Mouse (Mus musculus): Measurements from ENCODE around the gene Jun. TPM values are rescaled to one million over a fixed set of nuclear protein-coding genes. Genes with fewer than 3 reads are reported as not detected.

The Jun gene
- polyA plus RNA-seq, 2 experiments from 2014 or later = 7.2 to 16.4 TPM

DNA sequence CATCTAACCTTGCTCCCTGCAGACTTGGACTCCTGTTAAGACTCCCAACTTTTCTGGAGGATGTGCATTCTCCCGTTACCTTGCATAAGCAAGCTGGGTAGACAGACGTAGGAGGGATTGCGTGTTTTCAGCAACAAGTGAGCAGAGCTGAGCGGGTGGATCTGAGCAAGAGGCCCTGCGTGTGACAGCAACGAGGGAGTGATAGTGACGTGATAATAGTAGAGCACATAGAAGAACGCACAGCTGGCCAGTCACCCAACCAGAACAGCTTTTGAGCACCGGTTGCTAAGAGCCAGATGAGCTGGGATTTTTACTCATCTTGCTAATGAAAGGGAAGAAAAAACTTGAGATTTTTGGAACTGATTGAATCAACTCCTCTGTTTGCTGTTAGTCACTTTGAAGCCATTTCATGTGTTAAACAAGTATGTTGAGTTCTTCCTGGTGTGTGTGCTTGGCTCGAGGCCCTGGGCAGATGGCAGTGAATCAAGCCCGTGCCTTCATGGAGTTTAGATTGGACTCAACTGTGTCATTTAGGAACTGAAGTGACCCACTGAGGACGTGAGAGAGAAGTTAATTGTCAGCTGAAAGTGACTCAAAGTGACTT is 28.6 kb downstream of the Jun start:
- no peak for ATAC-seq

DNA sequence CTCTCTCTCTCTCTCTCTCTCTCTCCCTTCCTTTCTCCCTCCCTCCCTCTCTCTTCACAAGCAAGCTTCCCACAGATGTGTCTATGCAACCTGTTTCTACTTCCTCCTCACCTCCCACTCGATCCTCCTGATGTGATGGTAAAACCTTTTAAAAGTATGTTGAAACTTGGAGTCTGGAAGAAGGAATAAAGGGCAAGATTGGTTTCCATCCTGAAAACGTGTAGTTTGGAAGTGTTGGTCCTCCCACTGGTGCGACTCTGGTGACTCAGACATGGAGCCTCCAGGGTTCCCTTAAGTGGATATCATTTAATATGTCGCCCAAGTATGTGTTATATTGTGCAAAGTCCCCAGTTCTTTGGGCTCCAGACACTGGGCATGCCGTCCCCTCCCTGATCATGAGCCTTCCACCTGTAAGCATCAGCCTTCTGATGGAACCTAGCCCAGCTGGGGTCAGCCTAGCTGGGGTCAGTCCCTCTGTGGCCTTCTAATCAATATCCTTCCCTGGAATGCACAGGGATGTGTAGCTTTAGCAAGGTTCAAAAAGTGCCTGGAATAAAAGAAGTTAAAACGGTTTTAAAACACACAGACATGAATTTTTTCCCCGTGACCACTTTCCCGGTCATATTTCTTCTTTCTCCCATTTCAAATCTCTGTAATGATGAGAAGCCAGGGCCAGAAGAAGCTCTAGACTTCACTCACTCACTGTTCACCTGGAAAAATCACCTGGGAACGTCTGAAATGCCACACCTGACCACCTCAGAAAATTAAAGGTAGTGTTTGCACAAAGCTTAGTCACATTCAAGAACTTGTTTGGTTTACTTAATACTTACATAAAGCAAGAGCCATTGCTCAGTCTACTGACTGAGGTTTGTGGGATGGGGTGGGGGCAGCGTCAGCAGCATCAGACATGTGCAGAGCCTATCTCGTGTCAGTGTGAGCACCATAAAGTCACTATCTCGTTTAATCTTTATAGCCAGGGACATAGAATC is 30.1 kb downstream of the Jun start:
- ATAC-seq = no peak

DNA sequence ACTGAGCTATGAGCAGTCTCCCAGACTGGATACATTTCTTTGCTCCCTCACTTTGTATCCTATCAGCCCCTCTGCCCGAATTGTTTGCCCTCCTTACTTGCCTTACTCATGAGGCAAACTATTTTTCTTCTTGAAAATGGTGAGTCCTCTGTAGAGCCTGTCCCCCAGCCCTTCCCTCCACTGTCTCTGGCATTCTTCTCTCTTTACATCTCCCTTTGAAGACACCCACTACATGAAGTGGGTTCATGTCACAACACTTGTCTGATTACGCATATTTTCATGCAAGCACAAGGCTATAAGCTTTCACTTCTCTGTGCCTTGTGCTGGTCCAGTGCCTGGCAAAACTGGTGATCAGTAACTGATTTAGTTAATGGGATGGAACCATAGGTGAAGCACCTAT is 31.8 kb downstream of the Jun start:
- no peak for ATAC-seq

DNA sequence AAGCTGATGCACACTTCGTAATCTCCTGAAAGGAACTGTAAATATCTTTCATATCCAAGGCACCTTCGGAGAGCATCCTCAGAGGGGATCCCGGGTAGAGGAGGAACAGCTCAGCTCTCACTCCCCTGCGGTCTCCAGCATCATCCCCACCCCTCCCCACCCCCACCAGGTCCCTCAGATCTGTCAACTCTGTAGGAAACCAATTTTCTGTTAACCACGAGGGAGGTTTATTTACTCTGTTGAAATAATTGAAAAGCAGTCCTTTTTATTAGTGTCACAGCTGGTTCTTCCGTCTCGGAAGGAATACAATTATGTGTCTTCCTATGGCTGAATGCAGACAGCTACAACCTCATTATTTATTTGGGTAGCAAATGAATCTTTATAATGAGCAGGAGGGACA is 33.8 kb downstream of the Jun start:
- ATAC-seq = no peak

DNA sequence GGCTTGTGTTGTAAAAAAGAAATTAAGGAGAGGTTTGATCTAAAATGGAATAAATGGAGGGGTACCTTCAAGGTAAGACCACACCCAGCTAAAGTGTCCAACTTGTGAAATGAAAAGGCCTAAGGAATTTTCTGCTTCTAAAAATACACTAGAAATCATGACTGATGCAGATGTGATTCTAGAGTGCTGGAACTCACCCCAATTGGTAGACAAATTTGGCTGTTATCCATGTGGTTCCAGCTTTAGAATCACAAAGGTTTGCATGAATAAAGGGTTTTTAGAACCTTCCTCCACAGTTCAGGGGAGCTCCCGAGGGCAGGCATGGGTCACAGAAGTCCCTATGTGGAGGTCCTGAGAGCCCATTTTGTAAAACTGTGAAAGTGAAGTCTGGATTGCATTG is 39.3 kb downstream of the Jun start:
- no peak for ATAC-seq

DNA sequence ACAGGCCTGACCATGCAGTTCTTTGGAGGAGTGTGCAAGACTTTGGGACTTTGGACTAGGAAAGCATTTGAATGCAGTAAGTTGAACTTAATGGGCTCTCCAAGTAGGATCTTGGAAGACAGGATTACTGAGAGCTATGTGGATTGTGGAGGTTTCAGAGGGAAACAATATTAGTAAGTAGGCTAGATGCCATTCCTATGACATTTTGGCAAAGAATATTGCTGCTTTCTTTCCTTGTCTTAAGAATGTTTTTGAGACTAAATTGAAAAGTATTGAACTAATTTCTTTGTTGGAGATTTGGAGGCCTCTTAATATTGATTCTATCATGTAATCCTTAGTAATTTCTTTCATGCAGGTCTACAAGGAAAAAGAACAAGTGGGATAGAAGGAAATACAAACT is 39.8 kb downstream of the Jun start:
- no peak for ATAC-seq

DNA sequence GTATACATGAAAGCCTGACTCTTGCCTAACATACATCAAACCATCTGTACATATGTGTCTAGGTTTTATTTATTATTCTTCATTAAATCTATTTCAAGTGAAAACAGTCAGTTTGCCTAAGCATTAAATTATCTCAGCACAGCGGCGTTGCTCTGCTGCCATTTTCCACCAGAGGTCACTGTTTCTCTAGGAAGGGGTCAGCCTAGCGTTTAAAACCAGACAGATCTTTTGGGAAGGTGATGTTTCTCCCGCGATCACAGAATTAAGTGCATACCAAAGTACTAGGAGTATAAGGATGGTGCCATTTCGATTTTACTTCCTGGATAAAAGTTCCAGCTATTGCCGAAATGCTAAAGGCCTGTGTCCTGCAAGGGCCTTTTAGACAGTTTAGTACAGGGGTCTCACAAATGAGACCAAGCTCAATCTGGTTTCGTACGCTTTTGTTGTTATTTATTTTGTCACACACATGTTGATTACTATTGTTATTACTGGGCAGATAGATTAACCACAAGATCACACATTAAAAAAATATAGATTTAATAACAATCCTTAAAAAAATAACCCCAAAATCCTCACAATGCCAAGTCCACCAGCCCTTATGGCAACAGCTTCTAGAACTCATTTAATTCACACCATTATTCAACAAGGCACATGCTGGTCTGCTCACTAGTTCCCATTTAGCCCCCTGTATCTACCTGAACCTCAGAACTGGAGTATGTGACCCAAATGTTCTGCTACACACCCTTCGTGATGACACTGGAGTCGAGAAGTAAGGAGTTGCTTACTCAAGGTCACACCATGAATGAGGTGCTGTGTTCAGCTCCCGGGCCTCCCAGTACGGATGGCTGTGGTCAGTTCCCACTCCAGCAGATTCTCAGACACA is 43.6 kb downstream of the Jun start:
- ATAC-seq = peak; percentile 79

DNA sequence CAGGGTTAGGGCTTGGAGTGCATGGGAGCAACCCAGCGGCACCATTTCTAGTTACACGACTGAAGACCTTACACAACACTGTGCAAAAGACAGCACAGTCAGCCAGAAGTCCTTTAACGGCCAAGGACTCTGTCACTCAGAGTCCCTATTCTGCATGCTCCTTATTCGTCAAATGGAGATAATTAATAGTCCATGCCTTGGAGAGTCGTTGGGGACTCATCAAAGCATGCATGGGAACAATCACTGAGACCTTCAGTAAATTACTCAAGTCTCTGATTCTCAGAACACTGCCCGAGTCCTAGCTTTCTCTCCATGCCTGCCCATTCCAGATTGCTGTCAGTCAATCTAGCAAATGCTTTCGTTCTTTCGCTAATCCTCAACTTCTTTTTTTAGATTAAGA is 44.3 kb downstream of the Jun start:
- no peak for ATAC-seq

DNA sequence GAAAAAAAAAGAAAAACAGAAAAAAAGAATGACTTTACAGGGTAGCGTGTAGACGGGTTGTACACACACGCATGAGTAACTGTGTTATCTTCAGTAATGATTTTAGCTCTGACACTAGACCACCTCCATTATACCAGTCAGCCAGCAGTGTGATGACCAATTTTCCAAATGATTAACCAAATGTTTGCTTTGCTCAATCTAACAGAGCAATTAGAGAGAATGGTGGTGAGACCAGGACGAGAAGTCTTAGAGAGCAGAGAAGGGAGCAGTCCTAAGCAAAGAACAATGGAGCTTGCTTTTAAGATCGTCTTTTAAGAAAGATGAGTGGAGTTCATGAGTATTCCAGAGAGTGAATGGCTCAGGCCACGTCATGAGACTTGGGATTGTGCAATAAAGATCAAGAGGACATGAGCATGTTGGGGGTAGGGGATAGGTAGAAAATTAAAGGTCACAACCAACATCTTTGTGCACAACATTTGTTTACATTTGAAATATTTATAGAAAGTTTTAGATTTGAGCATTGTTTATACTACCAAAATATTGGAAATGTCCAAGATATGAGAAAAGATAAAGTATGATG is 46.7 kb downstream of the Jun start:
- ATAC-seq = no peak

DNA sequence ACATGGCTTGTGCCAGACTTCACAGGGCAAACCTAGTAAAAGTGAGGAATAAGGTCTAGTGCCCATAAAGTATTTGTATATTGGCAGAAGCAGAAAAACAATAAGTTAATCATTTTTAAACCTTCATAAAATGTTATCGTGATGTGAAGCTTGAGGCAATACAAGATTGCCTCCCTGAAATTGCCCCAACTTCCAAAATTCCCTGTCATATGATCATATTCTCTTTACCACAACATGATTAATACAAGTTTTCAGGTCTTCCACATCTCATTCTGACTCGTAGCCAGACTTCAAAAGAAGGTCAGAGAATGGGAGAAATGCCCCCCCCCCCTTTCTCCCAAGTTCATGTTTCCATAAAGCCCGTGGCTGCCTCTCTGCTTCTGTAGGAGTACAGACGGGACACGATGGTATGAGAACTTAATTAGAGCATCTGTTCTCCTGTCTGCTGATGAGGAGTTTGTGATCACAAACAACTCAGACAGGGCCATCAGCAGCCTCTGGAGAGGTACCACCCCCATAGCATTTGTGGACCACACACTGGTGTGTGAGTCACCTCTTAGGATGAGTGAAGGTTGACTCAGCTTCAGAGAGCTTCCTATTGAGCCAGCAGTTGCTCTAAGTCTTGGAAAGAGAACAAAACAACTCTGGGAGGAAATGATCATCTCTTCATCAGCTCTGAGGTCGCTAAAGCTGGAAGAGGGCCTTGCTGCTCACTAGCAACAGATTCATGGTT is 50.8 kb downstream of the Jun start:
- ATAC-seq = no peak

DNA sequence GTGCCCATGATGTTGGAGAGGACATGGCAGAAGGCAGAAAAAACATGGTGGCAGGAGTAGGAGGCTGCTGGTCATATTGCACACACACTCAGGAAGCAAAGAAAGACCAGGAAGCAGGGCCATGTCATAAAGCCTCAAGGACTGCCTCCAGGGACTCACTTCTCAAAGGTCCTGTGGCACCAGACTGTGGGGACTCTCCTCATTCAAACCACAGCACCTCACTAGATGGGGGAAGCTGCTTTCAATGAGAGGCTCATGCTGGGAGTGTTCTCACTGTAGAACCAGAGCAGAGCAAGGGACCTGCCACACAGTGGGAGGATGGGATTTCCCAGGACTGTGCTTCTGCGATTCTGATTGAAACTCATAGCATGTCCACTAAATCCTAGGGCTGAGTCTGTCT is 51.9 kb downstream of the Jun start:
- ATAC-seq = no peak

DNA sequence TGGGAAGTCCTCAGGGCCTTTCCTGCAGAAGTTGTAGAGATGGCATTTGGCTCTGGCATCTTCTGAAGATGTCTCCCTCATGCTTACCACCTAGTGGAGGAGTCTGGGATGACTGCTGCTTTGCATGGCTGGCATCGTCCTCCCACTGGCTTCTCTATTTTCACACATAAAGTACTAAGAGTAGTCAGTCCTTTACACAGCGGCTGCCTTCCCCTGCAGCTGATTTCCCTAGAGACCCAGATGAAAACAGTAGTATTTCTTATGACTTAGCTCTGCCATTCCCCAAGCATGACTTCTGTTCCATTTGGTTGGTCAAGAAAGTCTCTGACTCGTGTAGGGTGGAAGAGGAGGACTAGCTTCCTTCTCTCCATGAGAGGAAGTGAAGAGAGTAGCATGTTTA is 52.8 kb downstream of the Jun start:
- peak; percentile 54 for ATAC-seq

Other genes starting within 250 kb of the Jun start
- gene Eqtn, start 123.4 kb downstream of the Jun start, polyA plus RNA-seq (2017; shearing (Covaris generic)) = under 1 TPM in 1 of 2 experiments, not detected in 1; 0.48 TPM
- 10 to 100 TPM; 89.2 to 94.0 TPM for gene Mysm1, start 73.1 kb downstream of the Jun start, polyA plus RNA-seq (2017; shearing (Covaris generic))